Mouse (Mus musculus) E14TG2a.4 (cell line): ENCODE measurements at regions not wholly inside any gene's neighbourhood (a gene's known extent, or its start where the extent isn't known, plus 50 kb on each side); places are given as distances from the start of the nearest gene placed in this dataset.

ENCODE experiments used
- H3K27me3 ChIP-seq: 2 replicates; pipeline ENCODE4 v1.6.1; 2014; ENCODE audit warnings: low read length, control low read depth; ENCODE audit not compliant: insufficient read depth
- H3K36me3 ChIP-seq: 2 replicates; pipeline ENCODE4 v1.6.1; 2014; ENCODE audit warnings: low read length, control low read depth; ENCODE audit not compliant: insufficient read depth
- H3K4me1 ChIP-seq: replicated peaks from 2 replicates; pipeline ENCODE4 v1.6.1; 2014; ENCODE audit warnings: low read depth, low read length, control low read depth
- H3K4me3 ChIP-seq: replicated peaks from 2 replicates; pipeline ENCODE4 v1.5.1; 2014; ENCODE audit warnings: mild to moderate bottlenecking, low read length
- H3K9me3 ChIP-seq: 2 replicates; pipeline ENCODE4 v1.6.1; 2014; ENCODE audit warnings: low read length, control low read depth
- CTCF ChIP-seq: conservative IDR thresholded peaks from 2 replicates; pipeline ENCODE4 v1.5.1; 2014; ENCODE audit warnings: low read length
- NANOG ChIP-seq: IDR thresholded peaks from 2 replicates; pipeline ENCODE4 v1.6.1; 2014; ENCODE audit warnings: borderline replicate concordance, low read length, mixed read lengths
- POU5F1 ChIP-seq: IDR thresholded peaks from 2 replicates; pipeline ENCODE4 v1.6.1; 2014; ENCODE audit warnings: low read length, borderline replicate concordance

DNA sequence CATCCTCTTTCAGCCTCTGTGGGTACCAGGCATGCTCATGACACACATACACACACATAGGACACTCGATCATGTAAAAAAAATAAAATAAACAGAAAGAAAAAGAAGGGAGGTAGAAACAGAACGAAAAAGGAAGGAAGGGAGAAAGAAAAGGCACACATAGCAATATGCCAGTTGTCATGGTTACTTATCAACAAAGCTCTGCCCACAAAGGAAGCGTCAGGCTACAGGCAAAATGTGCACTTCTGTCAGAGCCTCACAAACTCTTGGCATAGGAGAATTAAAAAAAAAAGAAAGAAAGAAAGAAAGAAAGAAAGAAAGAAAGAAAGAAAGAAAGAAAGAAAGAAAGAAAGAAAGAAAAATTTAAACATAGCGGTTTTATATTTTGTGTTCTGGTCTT lies 56.9 kb upstream of the Sox2 start:
- TF ChIP-seq CTCF (no peak), NANOG (no peak), POU5F1 (no peak)
- peaks cover 7% of the 10 kb centered on the region; the same call in 1 of the 2 replicates for H3K9me3 ChIP-seq
- H3K36me3 ChIP-seq = no peaks in the 10 kb centered on the region
- H3K4me1 ChIP-seq = no peaks in the 10 kb centered on the region
- H3K4me3 ChIP-seq = no peak overlapping the region
- no peaks in the 10 kb centered on the region for H3K27me3 ChIP-seq

GRCm38 (mm10) chr3:34577896-34578530 lies 72.2 kb upstream of the Sox2 start:
- H3K27me3 ChIP-seq = 0 out of 2 replicates have a peak, but pooled peaks cover 3% of the 10 kb centered on the region
- TF ChIP-seq POU5F1 (no peak), NANOG (no peak), CTCF (no peak)
- H3K36me3 ChIP-seq = no peaks in the 10 kb centered on the region
- no peak overlapping the region for H3K4me3 ChIP-seq
- H3K9me3 ChIP-seq = no peaks in the 10 kb centered on the region
- H3K4me1 ChIP-seq = peaks cover 14% of the 10 kb centered on the region

- peaks cover 6% of the 10 kb centered on the region; the same call in 1 of the 2 replicates for H3K27me3 ChIP-seq
- TF ChIP-seq NANOG (no peak), POU5F1 (no peak), CTCF (no peak)
- peaks cover 14% of the 10 kb centered on the region for H3K4me1 ChIP-seq
- H3K4me3 ChIP-seq = no peak overlapping the region
- no peaks in the 10 kb centered on the region for H3K9me3 ChIP-seq
- no peaks in the 10 kb centered on the region for H3K36me3 ChIP-seq
Measured at GRCm38 (mm10) chr3:34577115-34577514, 73.1 kb upstream of the Sox2 start.

DNA sequence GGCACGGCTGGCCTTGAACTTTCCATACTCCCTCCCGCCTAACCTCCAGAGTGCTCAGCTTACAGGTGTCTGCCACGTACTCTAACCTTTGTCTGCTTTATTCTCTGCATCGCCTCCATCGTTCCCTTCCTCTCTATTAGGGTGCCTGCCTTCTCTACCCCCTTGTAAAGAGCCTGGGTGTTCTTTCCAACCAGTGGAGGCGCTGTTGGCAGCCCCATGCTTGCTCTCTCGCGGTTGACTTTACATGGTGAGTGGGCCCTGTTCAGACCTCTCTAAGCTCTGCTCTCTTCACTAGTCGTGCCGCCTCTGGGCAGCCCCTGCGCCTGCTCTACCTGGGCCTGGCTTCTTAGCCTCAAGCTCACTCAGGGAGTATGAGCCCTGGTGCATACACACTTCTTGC lies 74.0 kb upstream of the Sox2 start:
- Histone ChIP-seq H3K4me1 (peaks cover 14% of the 10 kb centered on the region), H3K36me3 (no peaks in the 10 kb centered on the region), H3K27me3 (peaks cover 6% of the 10 kb centered on the region; the same call in 1 of the 2 replicates), H3K4me3 (no peak overlapping the region), H3K9me3 (no peaks in the 10 kb centered on the region)
- TF ChIP-seq CTCF = peak; percentile 76
- TF ChIP-seq POU5F1 = no peak

GRCm38 (mm10) chr3:34574711-34575350 lies 75.4 kb upstream of the Sox2 start:
- Histone ChIP-seq H3K9me3 (no peaks in the 10 kb centered on the region), H3K36me3 (no peaks in the 10 kb centered on the region), H3K4me1 (peaks cover 14% of the 10 kb centered on the region), H3K4me3 (no peak overlapping the region), H3K27me3 (peaks cover 6% of the 10 kb centered on the region; the same call in 1 of the 2 replicates)
- TF ChIP-seq POU5F1 = no peak
- no peak for TF ChIP-seq NANOG
- no peak for TF ChIP-seq CTCF

GRCm38 (mm10) chr3:34573312-34573711 lies 76.9 kb upstream of the Sox2 start:
- Histone ChIP-seq H3K4me3 (no peak overlapping the region), H3K4me1 (peaks cover 14% of the 10 kb centered on the region), H3K9me3 (no peaks in the 10 kb centered on the region), H3K36me3 (no peaks in the 10 kb centered on the region), H3K27me3 (peaks cover 6% of the 10 kb centered on the region; the same call in 1 of the 2 replicates)
- no peak for TF ChIP-seq POU5F1
- TF ChIP-seq NANOG = no peak
- TF ChIP-seq CTCF = no peak

GRCm38 (mm10) chr3:34572081-34572480 lies 78.1 kb upstream of the Sox2 start:
- TF ChIP-seq NANOG (no peak), POU5F1 (no peak), CTCF (no peak)
- peaks cover 14% of the 10 kb centered on the region for H3K4me1 ChIP-seq
- no peaks in the 10 kb centered on the region for H3K36me3 ChIP-seq
- no peaks in the 10 kb centered on the region for H3K9me3 ChIP-seq
- H3K27me3 ChIP-seq = peaks cover 6% of the 10 kb centered on the region; the same call in 1 of the 2 replicates
- H3K4me3 ChIP-seq = no peak overlapping the region

DNA sequence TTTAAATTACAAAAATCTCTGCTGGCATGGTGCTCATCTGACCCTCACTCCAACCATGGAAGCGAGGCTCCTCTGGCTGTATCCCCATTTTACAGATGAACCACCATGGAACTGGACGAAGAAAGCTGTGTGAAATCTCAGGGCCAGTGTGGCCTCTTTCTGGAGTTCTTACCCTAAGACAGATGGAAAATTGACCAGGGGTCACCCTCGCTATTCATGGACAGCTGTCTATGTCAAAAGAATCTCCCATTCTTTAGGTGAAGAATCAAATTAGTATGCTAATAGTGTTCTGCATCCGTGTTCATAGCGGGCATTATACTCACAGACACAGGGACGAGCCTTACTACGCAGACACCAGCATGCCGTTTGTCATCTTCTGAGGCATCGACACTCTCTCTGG lies 78.6 kb upstream of the Sox2 start:
- Histone ChIP-seq H3K4me1 (peaks cover 11% of the 10 kb centered on the region), H3K36me3 (no peaks in the 10 kb centered on the region), H3K4me3 (no peak overlapping the region), H3K9me3 (no peaks in the 10 kb centered on the region), H3K27me3 (peaks cover 6% of the 10 kb centered on the region; the same call in 1 of the 2 replicates)
- TF ChIP-seq NANOG (no peak), POU5F1 (no peak), CTCF (no peak)
